ENCODE assay signal across 22 mouse cellular contexts in genomic region chr1:72942351-72942750, GRCm38 (mm10).
DNase-seq lines count a peak whose midpoint lies in the region; ATAC-seq and TF ChIP-seq lines count a peak whose summit lies in the region.
"Had no signal": no experiment of that assay in that cellular context is flagged by ENCODE, and none has a peak within 500 bp of the region (broad histone marks: within the 10 kb centered on the region; RNA-seq: fewer than 3 reads in every experiment).

No protein-coding gene starts in this region.

- no peaks in the 10 kb centered on the region for H3K36me3 ChIP-seq in limb, embryonic 14.5 days (ENCODE audit: control insufficient read depth, insufficient read depth, low read length)
- no peaks in the 10 kb centered on the region for H3K36me3 ChIP-seq in limb, embryonic 10.5 days
- H3K36me3 ChIP-seq in heart, postnatal 0 days (replicated peaks; ENCODE audit: control insufficient read depth, insufficient read depth, low read length) = no peaks in the 10 kb centered on the region
- H3K36me3 ChIP-seq: embryonic facial prominence, embryonic 13.5 days; limb, embryonic 13.5 days; liver, embryonic 15.5 days; midbrain, embryonic 10.5 days had no signal

- ATAC-seq in limb, embryonic 14.5 days (ENCODE audit: low FRiP score, low read depth) = no peak
- ATAC-seq in heart, postnatal 0 days (ENCODE audit: insufficient read depth, low read depth) = peak; percentile 45; the same call in 1 of the 2 replicates
- ATAC-seq: forebrain, embryonic 14.5 days had no signal

- DNase-seq in gastrocnemius, adult 2 months = peak; percentile 53
- DNase-seq in gastrocnemius, postnatal 36 days = no peak
- DNase-seq in limb, embryonic 14.5 days (ENCODE audit: low spot score) = peak; percentile 14
- DNase-seq in limb, embryonic 10.5 days (ENCODE audit: low spot score) = no peak
- DNase-seq in heart, postnatal 0 days (ENCODE audit: low spot score) = peak; percentile 45
- no peak for DNase-seq in spleen, postnatal 10 days (ENCODE audit: low spot score in 2 of 2)
- no peak for DNase-seq in adrenal gland, postnatal 4 days (ENCODE audit: low spot score in 2 of 2)
- DNase-seq: adrenal gland, adult 2 months; cerebellum, adult 11 months; cerebellum, postnatal 14 days; kidney, postnatal 36 days; layer of hippocampus, adult 9-11 months; lung, postnatal 4 days; right cerebral cortex, postnatal 4 days; thymus, postnatal 14 days had no signal

- no peak overlapping the region for H3K4me2 ChIP-seq in limb, embryonic 14.5 days (replicated peaks; ENCODE audit: low read depth, low read length, severe bottlenecking)
- H3K4me2 ChIP-seq in heart, postnatal 0 days (ENCODE audit: low read depth, low read length) = no peak overlapping the region
- H3K4me2 ChIP-seq: embryonic facial prominence, embryonic 13.5 days; hindbrain, embryonic 14.5 days; limb, embryonic 13.5 days; liver, embryonic 15.5 days had no signal

- no peak for TF ChIP-seq CTCF in gastrocnemius, adult 2 months (IDR thresholded peaks at IDR 0.05)
- TF ChIP-seq CTCF in bone marrow macrophage, adult 2 months (IDR thresholded peaks at IDR 0.05; ENCODE audit: low read depth, low read length) = no peak
- no peak for TF ChIP-seq CTCF in heart, postnatal 0 days (IDR thresholded peaks at IDR 0.05; ENCODE audit: low read depth)

- peak overlapping the region; percentile 48 for H3K27ac ChIP-seq in gastrocnemius, adult 2 months
- H3K27ac ChIP-seq in limb, embryonic 14.5 days (replicated peaks; ENCODE audit: low read depth, low read length) = no peak overlapping the region
- H3K27ac ChIP-seq in limb, embryonic 10.5 days = no peak overlapping the region
- peak overlapping the region; percentile 89 for H3K27ac ChIP-seq in bone marrow macrophage, adult 2 months (ENCODE audit: insufficient read depth, low read depth, low read length)
- H3K27ac ChIP-seq in heart, postnatal 0 days (ENCODE audit: low read depth) = peak overlapping the region; percentile 22
- H3K27ac ChIP-seq: hindbrain, embryonic 14.5 days; limb, embryonic 13.5 days; liver, embryonic 15.5 days; midbrain, embryonic 10.5 days had no signal

- WGBS in limb, embryonic 14.5 days = 77% methylated on average over 9 of the region's 9 CpGs
- WGBS in limb, embryonic 10.5 days = 93% methylated on average over 9 of the region's 9 CpGs
- 26% methylated on average over 9 of the region's 9 CpGs for WGBS in heart, postnatal 0 days

- H3K9me3 ChIP-seq in limb, embryonic 14.5 days (ENCODE audit: control insufficient read depth, low read length) = no peaks in the 10 kb centered on the region
- H3K9me3 ChIP-seq in limb, embryonic 10.5 days (replicated peaks) = no peaks in the 10 kb centered on the region
- no peaks in the 10 kb centered on the region for H3K9me3 ChIP-seq in heart, postnatal 0 days (replicated peaks; ENCODE audit: control insufficient read depth, low read length)
- H3K9me3 ChIP-seq: embryonic facial prominence, embryonic 13.5 days; limb, embryonic 13.5 days; liver, embryonic 15.5 days; midbrain, embryonic 10.5 days had no signal

- peak; percentile 28; the same call in 1 of the 2 replicates for TF ChIP-seq EP300 in heart, postnatal 0 days (IDR thresholded peaks at IDR 0.05; ENCODE audit: low read depth)

- no peaks in the 10 kb centered on the region for H3K27me3 ChIP-seq in limb, embryonic 14.5 days (ENCODE audit: control insufficient read depth, insufficient read depth, low read length)
- H3K27me3 ChIP-seq in limb, embryonic 10.5 days (ENCODE audit: low read depth, poor library complexity, severe bottlenecking) = no peaks in the 10 kb centered on the region
- no peaks in the 10 kb centered on the region for H3K27me3 ChIP-seq in heart, postnatal 0 days (ENCODE audit: control insufficient read depth, insufficient read depth, low read length)
- H3K27me3 ChIP-seq: embryonic facial prominence, embryonic 13.5 days; limb, embryonic 13.5 days had no signal

- no peak for TF ChIP-seq POLR2A in limb, embryonic 14.5 days (IDR thresholded peaks at IDR 0.05; ENCODE audit: borderline replicate concordance, extremely low read depth, insufficient read depth, insufficient read length)
- no peak for TF ChIP-seq POLR2A in bone marrow macrophage, adult 2 months (IDR thresholded peaks at IDR 0.05; ENCODE audit: borderline replicate concordance, low read depth, low read length)

- H3K9ac ChIP-seq in limb, embryonic 14.5 days (ENCODE audit: low read depth, low read length, severe bottlenecking) = no peak overlapping the region
- H3K9ac ChIP-seq in heart, postnatal 0 days (replicated peaks; ENCODE audit: low read depth, low read length) = no peak overlapping the region
- H3K9ac ChIP-seq: embryonic facial prominence, embryonic 13.5 days; hindbrain, embryonic 14.5 days; limb, embryonic 13.5 days; liver, embryonic 15.5 days had no signal

- no peak overlapping the region for H3K4me3 ChIP-seq in gastrocnemius, adult 2 months
- no peak overlapping the region for H3K4me3 ChIP-seq in limb, embryonic 14.5 days (replicated peaks; ENCODE audit: low read length)
- no peak overlapping the region for H3K4me3 ChIP-seq in limb, embryonic 10.5 days
- no peak overlapping the region for H3K4me3 ChIP-seq in bone marrow macrophage, adult 2 months (ENCODE audit: insufficient read depth, low read length)
- no peak overlapping the region for H3K4me3 ChIP-seq in heart, postnatal 0 days (ENCODE audit: low read depth, low read length)
- H3K4me3 ChIP-seq: embryonic facial prominence, embryonic 13.5 days; limb, embryonic 13.5 days; liver, embryonic 15.5 days; midbrain, embryonic 10.5 days had no signal

- intact Hi-C loops in gastrocnemius, adult 2 months (cut with DNase I) = no loop called here
- intact Hi-C loops in gastrocnemius, postnatal 36 days (cut with DNase I) = loop anchor here (10.0 kb wide), 1 partner anchor 172 kb away; no protein-coding TSS in a partner anchor

- H3K4me1 ChIP-seq in limb, embryonic 14.5 days (ENCODE audit: control insufficient read depth, insufficient read depth, low read length) = peaks cover 15% of the 10 kb centered on the region
- peaks cover 26% of the 10 kb centered on the region for H3K4me1 ChIP-seq in limb, embryonic 10.5 days
- peaks cover 8% of the 10 kb centered on the region; the same call in 1 of the 2 replicates for H3K4me1 ChIP-seq in bone marrow macrophage, adult 2 months (ENCODE audit: control insufficient read depth, insufficient read depth, low read length)
- peaks cover 40% of the 10 kb centered on the region for H3K4me1 ChIP-seq in heart, postnatal 0 days (ENCODE audit: control insufficient read depth, insufficient read depth)
- H3K4me1 ChIP-seq: liver, embryonic 15.5 days had no signal

Comparison
In these comparisons a context has a peak if more than half of its experiments do, and no peak if none do; other contexts are left out.
1. DNase-seq: peak in gastrocnemius, adult 2 months (single experiment), limb, embryonic 14.5 days (single experiment) and heart, postnatal 0 days (single experiment); none in gastrocnemius, postnatal 36 days (0 of 2), limb, embryonic 10.5 days (single experiment), spleen, postnatal 10 days (0 of 2) and adrenal gland, postnatal 4 days (0 of 2).
2. H3K27ac ChIP-seq: peak in gastrocnemius, adult 2 months (single experiment), bone marrow macrophage, adult 2 months (single experiment) and heart, postnatal 0 days (single experiment); none in limb, embryonic 14.5 days (single experiment) and limb, embryonic 10.5 days (single experiment).